Comparison of ENCODE assay signal across 8 mouse cellular contexts in the genomic region with DNA sequence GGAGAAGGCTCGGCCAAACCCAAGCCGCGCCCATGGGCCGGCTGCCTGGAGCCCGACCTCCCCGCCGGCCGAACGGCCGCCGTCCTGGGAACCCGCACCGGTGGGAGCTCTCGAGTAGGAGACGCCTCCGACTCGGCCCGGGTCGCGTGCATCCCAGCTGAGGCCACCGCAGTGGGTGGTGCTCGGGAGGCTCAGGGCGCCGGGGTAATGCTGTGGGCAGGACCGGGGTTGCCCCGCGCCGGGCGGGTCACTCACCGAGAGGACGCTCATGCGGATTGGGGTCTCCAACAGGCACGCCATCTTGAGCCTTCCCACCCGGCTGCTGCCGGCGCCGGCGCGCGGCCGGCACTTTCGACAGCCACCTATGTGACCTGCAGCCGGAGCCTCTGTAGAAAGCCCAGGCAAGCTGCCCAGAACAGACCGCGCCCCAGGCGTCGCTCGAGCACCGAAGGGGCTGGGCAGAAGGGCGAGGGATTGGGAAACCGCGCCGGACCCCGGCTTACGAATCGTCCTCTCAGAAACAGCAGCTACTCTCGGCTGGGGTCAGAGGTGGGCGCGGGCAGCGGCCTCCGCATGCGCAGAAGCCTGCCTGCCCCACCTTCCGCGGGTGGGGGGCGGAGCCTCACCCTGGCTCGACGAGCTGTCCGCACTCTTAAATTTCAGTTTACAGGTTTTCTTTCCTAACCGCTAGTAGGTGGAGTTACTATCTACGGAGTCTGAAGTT. TPM values are rescaled to one million over a fixed set of nuclear protein-coding genes. Genes with fewer than 3 reads are reported as not detected.
A peak's percentile ranks its signal among the peaks of the same experiment; 100 is the strongest.
DNase-seq lines count a peak whose midpoint lies in the region; ATAC-seq lines count a peak whose summit lies in the region.

A gene (minus strand): TSS at position 553 of the 724 bp plus-strand sequence.

- H3K4me3 ChIP-seq in intestine, embryonic 14.5 days (ENCODE audit: low read depth, low read length), result peak within 1 kb of the TSS; percentile 95

- peak; percentile 96 for ATAC-seq in intestine, embryonic 14.5 days (replicated peaks; ENCODE audit: low FRiP score, low TSS enrichment, low read depth)

- WGBS in intestine, embryonic 14.5 days, result under 1% methylated on average over 70 of the region's 70 CpGs

- peak within 1 kb of the TSS; percentile 95 for H3K27ac ChIP-seq in intestine, embryonic 14.5 days (ENCODE audit: low read depth)

- no peaks in the 10 kb centered on the region for H3K36me3 ChIP-seq in intestine, embryonic 14.5 days (ENCODE audit: control insufficient read depth, insufficient read depth, low read length)

- peak within 1 kb of the TSS; percentile 95 for H3K9ac ChIP-seq in intestine, embryonic 14.5 days (ENCODE audit: low read length)

- H3K27me3 ChIP-seq in intestine, embryonic 14.5 days (replicated peaks; ENCODE audit: control insufficient read depth, insufficient read depth, low read length), result no peaks in the 10 kb centered on the region

- H3K9me3 ChIP-seq in intestine, embryonic 14.5 days (ENCODE audit: control insufficient read depth, low read length), result no peaks in the 10 kb centered on the region

- H3K4me1 ChIP-seq in intestine, embryonic 14.5 days (replicated peaks; ENCODE audit: control insufficient read depth, insufficient read depth, low read length), result peaks cover 7% of the 10 kb centered on the region

- peak; percentile 94 to 98 for DNase-seq in adrenal gland, adult (ENCODE audit: inconsistent age in 2 of 2, low spot score in 1 of 2)
- DNase-seq in embryo, embryonic 10.5 days (ENCODE audit: low spot score), result peak; percentile 90
- DNase-seq in gastrocnemius, postnatal 25 days, result peak; percentile 89
- DNase-seq in intestine, embryonic 14.5 days (ENCODE audit: low spot score), result peak; percentile 92
- peak; percentile 89 to 90 for DNase-seq in left cerebral cortex, postnatal 14 days (ENCODE audit: low spot score in 2 of 2)
- DNase-seq in mesoderm, embryonic 11.5 days (ENCODE audit: low read depth, low spot score), result peak; percentile 90
- DNase-seq in right cerebral cortex, postnatal 36 days (ENCODE audit: low spot score in 2 of 2), result peak; percentile 80 to 86
- DNase-seq in yolk sac, embryonic 10.5 days (ENCODE audit: low spot score), result peak; percentile 93

- H3K4me2 ChIP-seq in intestine, embryonic 14.5 days (ENCODE audit: low read length), result peak within 1 kb of the TSS; percentile 90

- intact Hi-C loops in left cerebral cortex, postnatal 14 days (cut with DNase I), result no loop called here

RNA-seq across cellular contexts. Expression of the gene that starts here (rescaled TPM):
- total RNA-seq in gastrocnemius, postnatal 25 days (2021), result 10 to 100 TPM; 24.3 to 26.8 TPM
- polyA plus RNA-seq in intestine, embryonic 14.5 days (2014; fragmentation: Nextera tagmentation; extraction: Ambion mirVana), result 28.9 and 32.5 TPM in 2 replicates
- 10 to 100 TPM; 51.2 to 54.6 TPM for total RNA-seq in left cerebral cortex, postnatal 14 days (2021)

Comparison
In these comparisons a context has a peak if more than half of its experiments do, and no peak if none do; other contexts are left out.
1. Peak in every context shown above with its lines: DNase-seq, ATAC-seq, H3K4me3 ChIP-seq and H3K27ac ChIP-seq.